Mouse (Mus musculus): Measurements from ENCODE around the gene Fbxl12.
"Not testable (repeated sequence)": the region's sequence is repeated elsewhere in the genome, so short reads cannot be mapped to it uniquely, and the experiment has no call there.

The Fbxl12 gene

GRCm38 (mm10) chr9:20653859-20654258, 9.3 kb upstream of the Fbxl12 start:
- in situ Hi-C loops (cut with MboI; ENCODE audit: low sequenced_read_pairs), result no loop called here

- in situ Hi-C loops (cut with MboI; ENCODE audit: low sequenced_read_pairs), result no loop called here
Measured at GRCm38 (mm10) chr9:20652260-20652658, 7.7 kb upstream of the Fbxl12 start.

- in situ Hi-C loops (cut with MboI; ENCODE audit: low sequenced_read_pairs), result no loop called here
Measured at GRCm38 (mm10) chr9:20651602-20652259, 7.2 kb upstream of the Fbxl12 start, which contains the start of gene Pin1. Gene Pin1, plus strand, starts transcription at chr9:20652095.

GRCm38 (mm10) chr9:20645121-20645520, 554 bp upstream of the Fbxl12 start:
- in situ Hi-C loops (cut with MboI; ENCODE audit: low sequenced_read_pairs), result no loop called here

GRCm38 (mm10) chr9:20643781-20644180, 786 bp downstream of the Fbxl12 start:
- in situ Hi-C loops (cut with MboI; ENCODE audit: low sequenced_read_pairs), result no loop called here

- in situ Hi-C loops (cut with MboI; ENCODE audit: low sequenced_read_pairs), result no loop called here
Measured at GRCm38 (mm10) chr9:20642896-20643466, 1.6 kb downstream of the Fbxl12 start.

DNA sequence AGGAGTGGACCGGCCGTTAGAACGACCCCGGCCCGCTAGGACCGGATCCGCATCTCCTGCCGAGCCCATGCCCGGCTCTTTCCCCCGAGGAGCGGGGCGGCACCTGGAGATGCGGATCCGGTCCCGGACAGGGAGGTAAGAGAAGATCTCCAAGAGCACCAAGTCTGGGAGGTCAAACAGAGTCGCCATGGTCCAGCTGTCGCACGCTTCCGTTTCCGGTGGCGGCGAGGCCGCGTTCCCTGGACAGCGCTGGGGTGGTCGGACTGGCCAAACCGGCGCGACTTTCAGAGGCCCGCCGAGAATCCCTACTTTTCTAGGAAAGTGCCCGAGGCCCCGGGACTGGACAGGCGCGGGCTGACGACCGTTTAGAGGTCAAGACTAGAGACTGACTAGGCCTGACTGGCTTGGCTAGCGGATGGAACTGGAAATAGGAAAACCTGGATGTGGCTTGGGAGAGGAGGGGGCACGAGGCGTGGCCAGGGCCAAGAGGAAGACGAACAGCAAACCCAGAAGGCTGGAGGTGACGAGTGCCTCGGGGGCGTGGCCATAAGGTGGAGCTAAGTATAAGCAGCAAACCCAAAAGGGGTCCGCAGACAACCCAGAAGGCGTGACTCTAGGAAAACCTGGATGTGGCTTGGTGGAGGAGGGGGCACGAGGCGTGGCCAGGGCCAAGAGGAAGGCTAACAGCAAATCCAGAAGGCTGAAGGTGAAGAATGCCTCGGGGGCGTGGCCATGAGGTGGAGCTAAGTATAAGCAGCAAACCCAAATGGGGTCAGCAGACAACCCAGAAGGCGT, 2.3 kb downstream of the Fbxl12 start, which contains the start of gene Ubl5:
Ubl5 (plus strand) TSS at position 778 of the 795 bp plus-strand sequence.
- in situ Hi-C loops (cut with MboI; ENCODE audit: low sequenced_read_pairs), result no loop called here

DNA sequence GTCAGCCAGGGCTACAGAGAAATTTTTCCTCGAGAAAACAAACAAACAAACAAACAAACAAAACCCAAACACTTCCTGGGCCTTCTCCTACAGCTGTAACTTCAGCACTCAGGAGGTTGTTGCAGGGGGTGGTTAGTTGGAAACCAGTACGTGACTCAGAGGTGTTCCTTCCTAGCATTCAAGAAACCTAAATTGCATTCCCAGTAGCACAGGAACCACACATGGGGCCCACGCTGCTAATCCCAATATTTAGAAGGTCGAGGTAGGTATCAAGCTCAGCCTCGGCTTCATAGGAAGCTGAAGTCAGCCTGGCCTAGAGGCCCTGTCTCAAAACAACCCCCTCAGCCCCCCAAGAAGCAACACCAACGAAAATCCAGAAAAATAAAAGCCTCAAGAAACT, 3.1 kb downstream of the Fbxl12 start:
- in situ Hi-C loops (cut with MboI; ENCODE audit: low sequenced_read_pairs), result no loop called here

GRCm38 (mm10) chr9:20639486-20639885, 5.1 kb downstream of the Fbxl12 start:
- in situ Hi-C loops (cut with MboI; ENCODE audit: low sequenced_read_pairs), result no loop called here

- in situ Hi-C loops (cut with MboI; ENCODE audit: low sequenced_read_pairs), result no loop called here
Measured at GRCm38 (mm10) chr9:20638552-20638951, 6.0 kb downstream of the Fbxl12 start.

DNA sequence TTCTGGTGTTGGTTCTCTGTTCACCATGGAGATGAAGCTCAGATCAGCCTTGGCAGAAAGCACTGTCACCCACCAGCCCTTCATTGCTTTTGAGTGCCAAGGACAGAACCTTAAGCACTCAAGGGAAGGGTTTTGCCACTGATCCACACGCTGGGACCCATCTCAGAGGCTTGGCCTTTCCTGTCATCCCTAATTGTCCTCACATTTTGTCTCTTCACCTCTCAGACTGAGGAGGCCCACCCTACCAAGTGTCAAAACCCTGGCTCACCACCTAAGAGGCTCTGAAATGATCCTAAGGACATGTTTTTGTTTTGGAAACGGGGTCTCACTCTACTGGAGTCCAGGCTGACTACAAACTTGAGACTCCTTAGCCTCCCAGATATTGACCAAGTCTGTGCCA, 7.8 kb downstream of the Fbxl12 start:
- in situ Hi-C loops (cut with MboI; ENCODE audit: low sequenced_read_pairs), result no loop called here

DNA sequence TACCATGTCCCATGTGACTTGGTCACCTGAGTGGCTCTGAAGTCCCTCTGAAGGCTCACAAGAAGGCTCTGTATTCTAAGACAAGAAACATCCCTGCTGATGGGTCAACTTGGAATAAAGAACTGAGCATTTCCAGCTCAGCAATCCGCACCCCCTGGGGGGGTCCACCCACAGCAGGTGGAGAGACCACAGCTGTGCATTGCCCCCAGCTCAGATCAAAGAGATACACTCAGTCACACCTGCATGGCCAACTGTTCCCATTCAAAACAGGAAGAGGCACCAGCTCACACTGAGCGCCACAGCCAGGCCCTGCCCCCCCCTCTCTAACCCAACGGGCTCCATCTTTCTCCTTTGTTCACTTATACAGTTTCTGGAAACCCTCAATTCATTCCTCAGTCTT, 8.3 kb downstream of the Fbxl12 start:
- in situ Hi-C loops (cut with MboI; ENCODE audit: low sequenced_read_pairs), result no loop called here

- in situ Hi-C loops (cut with MboI; ENCODE audit: low sequenced_read_pairs), result not testable (repeated sequence)
Measured at GRCm38 (mm10) chr9:20635676-20636075, 8.9 kb downstream of the Fbxl12 start.

DNA sequence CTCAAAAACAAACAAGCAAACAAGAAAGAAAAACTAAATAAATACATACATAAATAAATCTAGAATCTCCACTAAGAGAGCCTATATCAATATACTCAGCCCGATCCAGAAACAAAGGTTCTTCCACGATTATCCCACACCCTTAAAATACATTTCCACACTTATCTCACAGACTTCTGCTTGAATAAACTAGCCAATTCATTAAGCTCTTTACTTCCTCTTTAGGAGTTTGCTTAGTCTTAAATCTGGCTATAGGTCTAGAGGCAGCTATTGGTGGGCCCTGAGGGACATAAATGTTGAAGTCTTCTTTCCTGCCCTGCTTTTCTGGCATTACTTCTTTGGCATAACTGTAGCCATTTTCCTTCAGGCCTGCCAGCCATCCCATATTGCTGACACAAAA, 13.2 kb downstream of the Fbxl12 start:
- in situ Hi-C loops (cut with MboI; ENCODE audit: low sequenced_read_pairs), result no loop called here

DNA sequence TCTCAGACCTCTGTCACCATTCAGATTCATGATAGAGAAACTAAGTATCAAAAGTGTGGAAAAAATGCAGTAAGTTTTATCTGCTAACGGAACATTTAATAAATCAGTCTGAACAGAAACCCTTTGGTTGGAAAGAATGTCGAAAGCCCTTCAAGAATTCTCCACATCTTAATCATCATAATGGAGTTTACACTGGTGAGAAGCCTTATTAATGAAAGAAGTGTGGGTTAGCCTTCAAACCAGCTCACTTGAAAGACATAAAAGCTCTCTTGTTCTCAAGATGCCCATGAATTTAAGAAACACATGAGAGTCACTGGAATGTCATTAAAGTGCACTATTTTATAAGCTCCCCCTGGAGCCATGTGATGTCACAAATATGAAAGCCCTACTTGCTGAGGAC, 27.9 kb downstream of the Fbxl12 start:
- in situ Hi-C loops (cut with MboI; ENCODE audit: low sequenced_read_pairs), result no loop called here

GRCm38 (mm10) chr9:20611976-20612375, 32.6 kb downstream of the Fbxl12 start:
- in situ Hi-C loops (cut with MboI; ENCODE audit: low sequenced_read_pairs), result no loop called here

GRCm38 (mm10) chr9:20609831-20610464, 34.6 kb downstream of the Fbxl12 start:
- in situ Hi-C loops (cut with MboI; ENCODE audit: low sequenced_read_pairs), result no loop called here

GRCm38 (mm10) chr9:20607100-20607974, 37.2 kb downstream of the Fbxl12 start:
- in situ Hi-C loops (cut with MboI; ENCODE audit: low sequenced_read_pairs), result no loop called here

GRCm38 (mm10) chr9:20606269-20606668, 38.3 kb downstream of the Fbxl12 start:
- in situ Hi-C loops (cut with MboI; ENCODE audit: low sequenced_read_pairs), result no loop called here

DNA sequence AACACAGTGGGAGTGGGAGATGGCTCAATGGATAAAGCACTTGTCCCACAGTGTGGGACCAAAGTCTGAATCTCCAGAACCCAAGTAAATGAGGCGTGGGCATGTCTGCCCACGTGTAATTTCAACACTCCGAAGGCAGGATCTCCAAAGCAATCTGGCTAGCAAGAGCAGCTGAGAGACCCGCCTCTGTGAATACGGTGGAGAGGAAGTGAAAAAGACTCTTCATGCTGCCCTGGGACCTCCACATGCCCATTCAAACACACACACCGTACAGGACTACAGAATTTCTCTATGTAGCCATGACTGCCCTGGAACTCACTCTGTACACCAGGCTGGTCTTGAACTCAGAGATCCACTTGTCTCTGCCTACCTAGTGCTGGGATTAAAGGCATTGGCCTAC, 43.3 kb downstream of the Fbxl12 start:
- in situ Hi-C loops (cut with MboI; ENCODE audit: low sequenced_read_pairs), result no loop called here
